Mouse (Mus musculus): ENCODE data around the gene Tril.

DNA sequence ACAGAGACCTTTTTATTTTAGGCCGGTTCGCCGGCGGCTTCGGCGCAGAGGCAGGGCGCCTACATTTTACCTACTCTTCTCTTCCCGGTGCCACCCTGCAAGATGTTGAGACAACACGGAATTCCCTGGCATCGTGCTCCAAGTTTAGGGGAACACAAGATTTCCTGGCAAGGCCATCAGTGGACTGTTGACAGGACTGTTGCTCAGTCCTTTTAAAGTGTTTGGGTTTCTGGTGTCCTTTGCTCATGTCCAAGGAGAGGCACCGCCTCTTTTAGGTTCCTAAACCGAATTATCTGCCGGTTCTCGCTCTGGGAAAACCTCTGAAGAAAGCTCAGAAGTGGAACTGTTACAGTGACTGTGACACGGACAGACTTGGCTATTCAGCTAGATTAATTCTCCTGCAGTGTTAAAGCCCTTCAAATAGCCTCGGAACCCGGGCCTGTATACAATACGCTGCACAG, 441 bp upstream of the Tril start:
- no peak for TF ChIP-seq HCFC1 (IDR thresholded peaks at IDR 0.05; ENCODE audit: borderline replicate concordance, insufficient read depth, low read length)
- no peak for TF ChIP-seq ZC3H11A (IDR thresholded peaks at IDR 0.05; ENCODE audit: borderline replicate concordance, low read depth, low read length)
- no peak for TF ChIP-seq CHD2 (IDR thresholded peaks at IDR 0.05; ENCODE audit: low read depth, low read length)
- no peak for TF ChIP-seq ZNF384 (IDR thresholded peaks at IDR 0.05; ENCODE audit: low read depth, low read length)

Measured in ES-E14 (cell line).